Mouse (Mus musculus) naive thymus-derived CD4-positive, alpha-beta T cell, adult 2 months (primary cell): ENCODE results near the gene 3110040M04Rik.
"Not testable (repeated sequence)": the region's sequence is repeated elsewhere in the genome, so short reads cannot be mapped to it uniquely, and the experiment has no call there.

Experiments
- DNase-seq: peaks from one replicate; pipeline ENCODE4 v3.0.0-alpha.2; 2011; ENCODE audit warnings: low read depth

3110040M04Rik gene

DNA sequence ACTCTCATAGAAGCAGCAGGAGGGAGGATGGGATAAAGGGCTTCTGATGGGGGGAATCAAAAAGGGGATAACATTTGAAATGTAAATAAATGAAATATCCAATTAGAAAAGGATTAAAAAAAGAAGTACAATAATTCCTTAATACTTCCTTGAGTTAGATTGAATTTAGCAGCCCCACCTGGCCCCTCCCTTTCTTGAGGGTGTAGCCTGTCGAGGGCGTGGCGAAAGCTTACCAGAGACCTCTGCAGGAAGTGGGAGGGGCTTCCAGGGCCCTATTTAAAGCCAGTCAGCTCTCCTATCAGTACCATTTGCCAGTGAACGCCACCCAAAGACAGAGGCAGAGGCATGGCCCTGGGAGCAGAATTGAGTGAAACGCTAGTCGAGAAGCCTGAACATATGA, at the start of gene 3110040M04Rik:
3110040M04Rik (plus strand) TSS at position 304 of the 400 bp plus-strand sequence.
- not testable (repeated sequence) for DNase-seq

DNA sequence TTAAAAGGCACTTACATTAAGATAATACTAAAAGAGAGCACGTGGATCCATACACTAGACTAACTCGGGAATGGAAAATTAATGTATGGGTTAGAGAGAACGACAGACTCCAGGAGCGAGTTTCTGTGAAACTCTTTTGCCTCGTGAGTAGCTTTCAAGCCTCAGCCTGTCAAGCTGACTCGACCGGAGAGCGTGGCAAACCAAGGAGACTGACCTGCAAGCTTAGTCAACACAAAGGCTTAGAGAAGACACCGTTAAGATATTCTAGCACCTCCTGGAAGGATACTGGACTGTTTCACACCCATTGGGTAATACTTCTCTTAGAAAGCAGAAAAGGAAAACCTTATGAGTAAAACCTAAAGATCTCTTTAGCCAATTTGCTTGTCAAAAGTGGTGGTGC, 49.8 kb upstream of the 3110040M04Rik start:
- not testable (repeated sequence) for DNase-seq

DNA sequence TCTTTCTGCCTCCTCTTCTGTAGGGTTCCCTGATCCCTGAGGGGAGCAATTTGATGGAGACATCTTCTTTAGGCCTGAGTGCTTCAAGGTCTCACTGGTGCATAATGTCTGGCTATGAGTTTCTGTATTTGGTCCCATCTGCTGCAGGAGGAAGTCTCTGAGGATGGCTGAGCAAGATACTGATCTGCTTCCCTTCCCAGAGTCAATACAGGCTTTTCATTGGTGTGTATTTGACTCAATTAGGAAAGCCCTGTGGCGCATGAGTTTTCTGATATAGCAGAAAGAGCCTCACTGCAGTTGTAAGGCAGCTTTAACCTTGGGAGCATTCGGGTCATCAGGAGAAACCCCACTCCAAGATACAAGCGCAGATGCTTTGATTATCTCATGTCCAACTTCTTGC, 47.8 kb upstream of the 3110040M04Rik start:
- no peak for DNase-seq

DNA sequence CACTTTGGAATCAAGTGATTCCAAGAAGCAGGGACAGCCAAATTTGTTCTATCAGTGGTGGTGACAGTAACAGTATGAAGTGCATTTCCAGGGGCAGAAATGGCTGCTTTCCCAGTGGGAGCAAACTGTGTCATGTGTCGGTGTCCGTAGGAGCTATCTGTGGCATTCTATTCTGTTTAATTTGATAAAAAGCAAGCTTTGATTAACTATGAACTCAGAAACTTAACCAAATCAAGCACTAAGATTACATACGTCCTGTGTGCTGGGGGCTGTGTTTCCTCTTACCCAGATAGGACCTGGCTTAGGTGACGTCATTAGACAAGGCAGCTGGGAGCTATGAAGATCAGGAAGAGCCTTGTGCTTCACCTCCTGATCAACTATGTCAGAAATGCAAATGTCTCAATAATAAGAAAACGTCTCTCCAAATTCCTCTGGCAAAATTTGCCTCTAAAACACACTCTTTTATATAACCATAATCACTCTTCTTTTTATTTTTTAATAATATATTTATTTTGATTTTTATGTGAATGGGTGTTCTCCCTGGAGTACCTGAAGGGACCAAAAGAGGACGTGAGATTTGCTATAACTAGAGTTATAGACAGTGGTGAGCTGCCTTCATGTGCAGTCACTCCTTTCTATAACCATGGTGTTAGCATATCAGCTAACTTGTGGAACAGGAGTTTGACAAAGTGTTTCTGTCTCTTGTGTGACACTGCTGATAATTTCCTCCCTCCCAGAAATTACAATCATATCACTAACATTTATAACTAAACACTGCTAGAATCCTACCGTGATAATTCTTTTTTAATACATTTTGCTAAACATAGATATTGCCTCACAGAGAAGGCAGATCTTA, 46.9 kb upstream of the 3110040M04Rik start:
- DNase-seq: no peak

DNA sequence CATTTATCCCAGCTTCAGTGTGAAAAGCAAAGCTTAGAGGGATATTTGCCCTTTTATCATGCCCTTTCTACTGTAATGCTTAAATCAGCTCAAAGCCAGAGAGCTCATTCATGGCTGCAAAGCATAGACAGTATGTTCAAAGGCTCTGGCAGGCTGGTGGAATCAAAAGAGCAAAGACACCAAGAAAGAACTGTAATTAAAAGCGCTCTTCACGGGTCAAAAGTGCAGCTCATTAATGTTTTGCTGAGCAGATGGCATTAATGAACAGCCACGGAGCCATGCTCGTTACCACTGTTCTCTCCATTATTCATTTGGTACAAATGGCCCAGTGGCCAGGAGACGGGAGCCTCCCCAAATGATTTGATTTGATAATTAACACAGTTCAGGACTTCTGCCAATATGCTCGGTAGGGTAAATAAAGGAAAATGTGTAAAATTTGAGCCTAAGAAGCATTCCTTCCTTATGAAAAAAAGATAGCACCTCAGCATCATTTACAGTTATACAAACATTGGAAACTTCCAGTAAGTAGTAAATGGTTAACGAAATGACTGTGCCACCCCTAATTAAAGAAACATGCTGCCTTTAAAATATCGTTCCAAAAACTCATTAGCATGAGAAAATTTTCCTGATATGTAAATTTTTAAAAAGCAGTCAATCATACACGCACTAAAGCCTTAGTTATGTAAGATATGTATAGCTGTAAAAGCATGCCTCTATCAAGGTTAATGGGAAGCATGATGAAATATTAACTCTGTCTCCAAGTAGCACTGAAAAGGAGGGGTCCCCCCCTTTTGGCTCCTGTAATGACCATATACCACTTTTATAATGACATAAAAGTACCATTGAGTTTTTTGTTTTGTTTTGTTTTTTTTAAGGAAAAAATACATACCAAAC, 45.7 kb upstream of the 3110040M04Rik start:
- DNase-seq: no peak

DNA sequence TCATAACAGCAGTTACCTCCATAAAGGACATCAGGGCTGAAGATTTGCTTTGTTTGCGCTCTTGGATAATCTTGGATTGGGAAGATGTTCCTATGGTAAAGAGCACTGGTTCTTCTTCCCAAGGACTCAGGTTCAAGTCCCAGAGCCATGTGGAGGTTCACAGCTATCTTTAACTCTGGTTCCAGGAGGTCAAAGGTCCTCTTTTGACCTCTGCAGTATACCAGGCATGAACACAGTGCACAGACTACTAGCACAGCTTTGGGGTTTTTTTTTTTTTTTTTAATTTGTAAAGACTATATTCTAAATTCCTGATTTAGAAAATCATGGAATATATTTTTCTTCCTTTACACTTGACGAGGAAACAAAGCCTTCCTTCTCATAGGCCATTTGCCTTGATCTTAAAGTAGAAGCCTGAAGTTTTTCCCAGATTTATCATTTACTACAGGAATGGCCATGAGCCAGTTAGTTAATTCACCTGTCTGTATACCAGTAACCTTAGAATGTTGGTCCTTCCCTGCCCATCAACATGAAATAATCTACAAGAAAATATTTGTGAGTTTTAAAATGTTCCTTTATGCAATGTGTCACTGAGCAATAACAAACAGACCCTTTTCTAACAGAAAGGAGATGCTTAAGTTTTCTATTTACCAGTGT, 44.9 kb upstream of the 3110040M04Rik start:
- no peak for DNase-seq

DNA sequence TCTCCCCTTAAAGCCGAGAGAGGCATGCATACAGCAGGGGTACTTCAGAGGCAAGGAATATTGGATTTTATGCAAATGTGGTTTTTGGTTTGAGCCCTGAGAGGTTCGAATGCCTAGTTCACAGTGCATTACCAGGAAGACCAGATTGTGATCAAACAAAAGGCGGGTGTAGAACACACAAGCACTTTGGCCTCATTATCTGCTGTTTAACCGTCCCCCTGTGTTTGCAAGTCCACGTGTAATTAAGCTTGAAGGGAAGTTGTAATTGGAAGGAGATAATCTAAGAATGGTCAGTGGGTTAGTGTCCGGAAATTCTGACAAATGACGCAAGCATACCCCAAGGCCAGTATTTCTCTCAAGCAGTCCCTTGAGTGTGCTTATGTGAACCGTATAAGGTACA, 37.9 kb upstream of the 3110040M04Rik start:
- DNase-seq: no peak

DNA sequence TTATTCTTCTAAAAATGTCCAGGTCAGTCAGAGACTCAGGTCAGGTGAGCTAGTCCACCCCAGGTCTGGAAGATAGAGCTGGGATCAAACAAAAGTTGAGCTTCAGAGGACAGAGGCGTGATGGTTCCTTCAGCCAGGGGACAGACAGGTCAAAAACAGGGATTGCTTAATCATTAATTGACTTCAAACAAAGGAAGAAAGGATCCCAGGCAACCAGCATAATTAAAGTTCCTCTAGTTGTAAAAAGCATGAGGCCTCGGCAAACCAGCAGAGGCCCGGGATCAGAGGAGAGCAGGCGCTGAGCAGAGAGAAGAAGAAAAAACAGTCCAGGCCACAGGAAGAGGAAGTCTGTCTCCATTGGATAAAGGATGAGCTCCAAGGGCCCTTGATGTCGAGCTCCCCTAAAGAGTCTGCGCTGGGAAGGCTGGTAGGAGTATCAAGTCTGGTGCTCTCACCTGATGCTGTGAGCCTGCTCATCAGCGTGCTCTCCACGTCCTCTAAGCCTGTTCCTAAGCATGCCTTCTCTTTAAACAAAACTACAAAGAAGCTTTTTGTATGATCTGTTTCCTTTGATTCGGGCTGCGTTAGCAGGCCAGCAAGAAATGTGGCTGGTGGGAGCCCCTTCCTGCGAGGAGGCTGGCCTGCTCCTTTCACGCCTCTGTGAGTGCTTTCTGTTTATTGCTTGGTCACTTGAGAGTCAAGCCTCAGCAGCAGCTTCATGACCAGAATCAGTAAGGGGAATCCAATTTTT, 36.4 kb upstream of the 3110040M04Rik start:
- DNase-seq: peak; percentile 51

DNA sequence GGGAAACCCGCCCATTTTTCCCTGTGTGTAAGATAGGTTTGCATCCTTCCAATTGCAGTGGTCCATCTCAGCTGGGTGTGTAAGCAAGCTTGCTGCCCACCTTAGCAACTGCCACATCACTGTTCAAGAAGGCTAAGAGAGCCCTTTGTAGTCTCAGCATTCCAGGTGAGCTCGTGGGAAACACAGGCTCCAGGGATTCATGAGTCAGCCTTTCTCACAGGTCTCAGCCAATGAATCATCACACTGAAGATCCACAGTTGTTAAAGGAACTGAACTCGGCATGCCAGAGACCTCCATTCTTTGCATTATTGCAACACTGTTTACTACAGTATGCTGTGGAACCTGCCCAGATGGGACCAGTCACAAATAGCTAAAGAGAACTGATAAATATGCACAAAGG, 35.3 kb upstream of the 3110040M04Rik start:
- DNase-seq: no peak

DNA sequence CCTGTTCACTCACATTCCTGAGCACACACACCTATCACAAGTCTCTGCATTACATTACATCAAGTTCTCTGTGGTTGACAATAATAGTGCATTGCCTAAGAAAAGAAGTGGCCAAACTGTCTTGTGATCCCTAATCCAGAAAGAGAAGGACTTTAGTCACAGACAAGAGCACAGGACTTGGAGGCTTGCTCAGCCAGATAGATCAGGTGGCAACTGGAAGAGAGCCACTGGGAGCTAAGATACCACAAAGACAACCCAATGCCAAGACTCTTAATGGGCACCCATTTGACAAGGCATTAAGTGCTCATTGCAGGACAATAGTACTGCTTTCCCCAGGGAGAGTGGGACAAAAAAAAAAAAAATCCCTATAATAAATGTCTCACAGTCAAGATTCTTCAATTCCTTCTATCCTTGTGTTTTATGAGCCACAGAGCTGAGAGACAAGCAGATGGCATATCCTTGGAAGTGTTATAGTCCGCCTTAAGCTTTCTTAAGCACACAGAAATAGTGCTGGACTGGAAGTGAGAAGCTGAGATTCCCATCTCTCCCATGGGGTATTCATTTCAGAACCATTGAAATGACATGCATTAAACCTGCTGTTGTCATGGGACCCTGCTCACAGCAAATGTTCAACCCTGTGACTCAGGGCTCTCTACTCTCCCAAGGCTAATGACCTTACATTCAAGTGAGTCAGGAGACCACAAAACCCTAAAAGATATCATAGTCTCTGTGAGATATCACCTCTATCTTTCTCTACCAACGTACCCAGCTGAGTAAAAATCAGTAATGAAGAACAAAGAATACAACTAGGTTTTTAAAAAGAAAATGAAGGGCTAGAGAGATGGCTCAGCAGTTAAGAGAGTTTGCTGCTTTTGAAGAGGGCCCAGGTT, 32.1 kb upstream of the 3110040M04Rik start:
- no peak for DNase-seq

DNA sequence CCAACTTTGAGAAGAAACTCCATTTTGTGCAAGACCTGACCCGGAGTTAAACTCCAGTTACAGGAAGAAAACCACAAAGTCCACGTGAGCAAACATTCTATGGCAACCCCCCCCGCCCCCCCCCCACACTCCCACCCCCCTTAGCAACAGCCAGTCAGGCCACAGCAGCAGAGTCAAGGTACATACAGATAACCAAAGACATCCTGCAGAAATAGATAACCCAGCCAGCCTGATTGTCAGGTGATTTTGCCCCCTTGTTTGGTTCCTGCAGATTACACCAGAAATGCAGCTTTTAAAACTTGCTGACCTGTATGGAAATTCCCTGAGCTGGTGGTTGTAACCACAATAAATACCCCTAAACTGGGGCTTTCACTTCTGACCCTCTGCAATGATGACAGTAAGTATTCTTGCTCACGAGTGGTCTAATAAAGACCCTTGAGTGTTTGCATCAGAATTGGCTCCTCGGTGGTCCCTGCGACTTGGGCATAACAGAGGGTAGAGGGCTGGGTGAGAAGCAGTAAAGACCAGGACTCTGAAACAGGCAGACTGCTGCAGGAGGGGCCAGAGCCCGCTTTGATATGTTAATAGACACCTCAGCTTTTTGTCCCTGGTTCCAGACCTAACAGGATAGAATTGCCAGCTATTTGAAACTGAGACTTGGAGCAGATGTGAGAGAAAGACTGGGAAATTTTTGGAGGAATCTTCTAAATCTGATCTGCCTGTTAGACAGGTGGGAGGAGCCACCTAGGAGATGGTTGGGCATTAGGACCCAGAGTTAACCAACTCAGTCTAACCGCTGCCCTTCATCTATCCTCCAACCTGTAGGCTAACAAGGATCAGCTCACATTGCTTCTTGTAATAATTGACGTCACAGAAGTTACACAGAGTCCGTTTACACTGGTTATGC, 26.6 kb upstream of the 3110040M04Rik start:
- DNase-seq: peak; percentile 78

DNA sequence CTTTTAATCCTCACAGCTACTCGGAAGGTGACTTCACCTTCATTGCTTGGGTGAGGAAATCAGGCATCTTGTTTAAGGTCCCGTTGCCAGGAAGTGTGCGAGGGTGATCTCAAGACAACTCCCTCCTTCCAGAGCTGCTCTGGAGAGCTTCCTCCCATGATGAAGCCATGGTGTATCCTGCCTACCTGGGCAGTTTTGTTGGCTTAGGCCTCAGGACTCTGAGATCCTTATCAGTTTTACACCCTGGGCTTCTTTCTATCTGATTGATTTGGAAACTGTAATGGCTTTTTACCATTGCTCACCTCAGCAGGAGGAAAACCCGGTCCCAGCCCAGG, 26.0 kb upstream of the 3110040M04Rik start:
- DNase-seq: no peak

DNA sequence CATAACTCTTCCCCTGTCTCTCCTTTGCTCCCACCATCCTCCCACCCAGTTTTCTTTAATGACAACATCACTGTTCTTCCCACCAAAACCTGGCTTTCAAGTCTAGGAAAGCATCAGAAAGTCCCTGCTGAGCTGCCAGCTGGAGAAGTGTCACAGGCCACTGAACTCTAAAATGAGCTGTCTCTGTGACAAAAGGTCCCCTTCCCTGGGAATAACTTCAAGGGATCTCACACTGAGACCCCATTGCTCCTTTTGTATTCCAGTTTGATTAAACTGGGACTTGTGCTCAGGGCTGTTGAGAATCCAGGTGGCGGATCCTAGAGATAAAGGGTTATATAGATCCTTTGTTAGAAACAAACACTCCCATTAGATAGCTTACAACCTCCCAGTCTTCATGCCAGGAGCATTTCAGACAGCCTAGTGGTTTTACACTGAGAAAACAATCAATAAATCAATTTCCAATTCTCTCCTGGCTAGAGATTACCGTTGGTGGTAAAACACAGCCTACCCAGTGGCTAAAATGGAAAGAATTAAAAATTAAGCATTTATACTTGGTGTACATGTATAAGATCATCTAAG, 25.3 kb upstream of the 3110040M04Rik start:
- no peak for DNase-seq

DNA sequence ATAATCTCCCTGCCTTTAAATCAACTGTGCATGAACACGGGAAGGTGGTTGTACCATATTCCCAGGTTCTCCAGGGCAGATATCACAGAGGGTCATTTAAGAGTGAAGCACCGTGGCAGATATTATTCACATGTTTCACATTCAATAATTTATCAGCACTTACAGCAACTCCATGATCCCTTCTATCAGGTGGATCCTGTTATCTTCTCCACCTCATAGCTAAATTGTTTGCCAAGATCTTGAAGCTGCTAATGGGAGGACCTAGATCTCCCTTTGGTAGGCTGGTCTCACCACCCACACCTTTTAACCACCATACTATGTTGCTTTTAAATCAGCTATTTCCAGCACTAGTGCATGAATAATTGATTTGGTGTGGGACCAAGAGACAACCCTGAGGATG, 23.8 kb upstream of the 3110040M04Rik start:
- DNase-seq: no peak

DNA sequence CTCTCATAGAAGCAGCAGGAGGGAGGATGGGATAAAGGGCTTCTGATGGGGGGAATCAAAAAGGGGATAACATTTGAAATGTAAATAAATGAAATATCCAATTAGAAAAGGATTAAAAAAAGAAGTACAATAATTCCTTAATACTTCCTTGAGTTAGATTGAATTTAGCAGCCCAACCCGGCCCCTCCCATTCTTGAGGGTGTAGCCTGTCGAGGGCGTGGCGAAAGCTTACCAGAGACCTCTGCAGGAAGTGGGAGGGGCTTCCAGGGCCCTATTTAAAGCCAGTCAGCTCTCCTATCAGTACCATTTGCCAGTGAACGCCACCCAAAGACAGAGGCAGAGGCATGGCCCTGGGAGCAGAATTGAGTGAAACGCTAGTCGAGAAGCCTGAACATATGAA, 21.7 kb upstream of the 3110040M04Rik start, which contains the start of gene Gm47985:
Gm47985 (plus strand) TSS at position 272 of the 400 bp plus-strand sequence.
- not testable (repeated sequence) for DNase-seq

DNA sequence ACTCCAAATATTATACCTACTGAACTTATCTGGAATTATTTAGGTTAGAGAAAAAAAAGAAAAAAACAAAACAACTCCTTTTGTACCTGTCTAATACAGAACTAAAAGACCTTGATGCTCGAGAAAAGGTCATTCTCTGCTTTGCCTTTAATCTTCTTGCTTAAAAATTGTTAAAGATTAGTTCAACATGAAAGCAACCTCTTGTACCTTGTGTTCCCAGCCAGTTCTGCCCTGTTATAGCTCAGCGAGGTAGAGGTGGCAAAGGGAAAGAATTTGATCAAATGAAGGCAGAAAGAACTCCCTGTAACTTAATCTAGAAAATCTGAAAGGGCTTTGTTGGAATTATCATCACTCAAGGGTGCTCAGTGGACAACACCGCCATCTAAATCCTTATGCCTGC, 17.7 kb upstream of the 3110040M04Rik start:
- DNase-seq: not testable (repeated sequence)

DNA sequence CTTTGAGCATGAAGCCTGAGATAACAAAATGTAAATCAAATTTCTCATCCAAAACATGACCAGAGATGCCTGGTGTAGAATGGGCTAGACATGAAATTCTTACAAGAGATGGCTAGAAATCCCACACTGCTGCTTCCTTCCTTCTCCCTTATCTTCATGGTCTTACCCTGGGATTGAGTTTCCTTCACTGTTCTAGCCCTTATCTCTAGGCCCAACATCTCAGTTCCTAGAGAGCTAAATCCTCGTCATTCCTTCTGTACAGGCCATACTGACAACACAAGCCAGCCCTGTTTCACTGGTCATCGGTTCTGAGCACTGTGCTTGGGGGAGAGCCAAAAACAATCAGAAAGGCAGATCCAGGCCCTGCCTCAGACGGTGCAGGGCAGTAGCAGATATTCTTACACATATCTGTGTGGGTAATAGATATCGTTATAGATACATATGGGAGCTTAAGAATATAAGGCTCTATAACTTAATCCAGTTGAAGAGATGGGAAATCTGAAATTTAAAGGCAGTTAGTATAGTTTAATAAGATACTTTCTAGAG, 17.0 kb upstream of the 3110040M04Rik start:
- DNase-seq: not testable (repeated sequence)

DNA sequence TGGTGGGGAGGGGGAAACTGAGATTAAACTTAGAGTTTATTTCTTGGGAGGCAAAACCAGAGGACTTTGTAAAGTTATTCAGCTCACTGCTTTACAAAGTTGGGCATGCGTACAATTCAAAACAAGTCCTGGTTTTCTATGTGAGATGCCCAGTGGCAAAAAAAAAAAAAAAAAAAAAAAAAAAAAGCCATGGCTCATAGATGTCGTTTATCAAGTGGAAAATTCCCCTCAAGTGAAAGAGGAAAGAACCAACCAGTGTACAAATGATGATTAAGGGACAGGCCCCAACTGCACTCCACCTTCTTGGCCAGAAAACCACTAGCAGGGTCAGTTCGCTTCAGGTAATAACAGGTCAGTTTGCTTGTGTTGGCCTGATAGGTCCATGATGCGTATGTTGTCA, 15.5 kb upstream of the 3110040M04Rik start:
- DNase-seq: no peak

DNA sequence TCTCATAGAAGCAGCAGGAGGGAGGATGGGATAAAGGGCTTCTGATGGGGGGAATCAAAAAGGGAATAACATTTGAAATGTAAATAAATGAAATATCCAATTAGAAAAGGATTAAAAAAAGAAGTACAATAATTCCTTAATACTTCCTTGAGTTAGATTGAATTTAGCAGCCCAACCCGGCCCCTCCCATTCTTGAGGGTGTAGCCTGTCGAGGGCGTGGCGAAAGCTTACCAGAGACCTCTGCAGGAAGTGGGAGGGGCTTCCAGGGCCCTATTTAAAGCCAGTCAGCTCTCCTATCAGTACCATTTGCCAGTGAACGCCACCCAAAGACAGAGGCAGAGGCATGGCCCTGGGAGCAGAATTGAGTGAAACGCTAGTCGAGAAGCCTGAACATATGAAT, 11.8 kb upstream of the 3110040M04Rik start, which contains the start of gene Gm8947:
Gm8947 (plus strand) TSS at position 302 of the 400 bp plus-strand sequence.
- DNase-seq: not testable (repeated sequence)
